Comparison of ENCODE assay signal across 25 mouse cellular contexts in the genomic region with DNA sequence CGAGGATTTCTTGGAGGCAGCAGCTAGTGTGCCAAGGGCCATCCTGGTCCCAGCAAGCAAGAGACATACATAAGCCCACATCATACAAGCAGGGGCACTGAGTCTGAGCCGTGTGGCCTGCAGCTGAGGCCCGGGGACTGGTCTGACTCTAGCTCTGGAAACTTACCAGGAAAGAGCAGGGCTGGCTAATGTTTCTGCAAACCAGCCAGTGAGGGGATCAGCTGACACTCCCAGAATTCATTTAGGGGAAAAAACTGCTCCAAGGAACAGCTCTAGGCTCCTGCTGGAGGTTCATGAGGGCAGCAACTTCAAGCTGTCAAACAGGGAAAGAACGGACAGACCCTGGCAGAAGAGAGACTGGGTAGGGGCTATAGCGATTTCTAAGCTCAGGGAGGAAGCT. TPM values are rescaled to one million over a fixed set of nuclear protein-coding genes. Genes with fewer than 3 reads are reported as not detected.
DNase-seq lines count a peak whose midpoint lies in the region; TF ChIP-seq lines count a peak whose summit lies in the region.
"Had no signal": no experiment of that assay in that cellular context is flagged by ENCODE, and none has a peak within 500 bp of the region (broad histone marks: within the 10 kb centered on the region; RNA-seq: fewer than 3 reads in every experiment).

No protein-coding gene starts in this region.

- TF ChIP-seq POLR2A in cerebellum, adult 2 months (IDR thresholded peaks at IDR 0.05; ENCODE audit: borderline replicate concordance, insufficient read depth, low read length) = no peak

- no peak for TF ChIP-seq CTCF in cerebellum, adult 2 months (IDR thresholded peaks at IDR 0.05; ENCODE audit: borderline replicate concordance, insufficient read depth, low read depth, low read length)

- no peak overlapping the region for H3K4me3 ChIP-seq in cerebellum, adult 2 months (replicated peaks; ENCODE audit: insufficient read depth, low read depth, low read length)
- no peak overlapping the region for H3K4me3 ChIP-seq in heart, embryonic 10.5 days
- H3K4me3 ChIP-seq: embryonic facial prominence, embryonic 12.5 days; erythroblast, embryonic 14.5 days; forebrain, embryonic 13.5 days; heart, embryonic 12.5 days; limb, embryonic 12.5 days; liver, embryonic 13.5 days; lung, embryonic 15.5 days; neural tube, embryonic 15.5 days; stomach, embryonic 15.5 days had no signal

- no peak overlapping the region for H3K27ac ChIP-seq in cerebellum, adult 2 months (ENCODE audit: insufficient read depth, low read length)
- no peak overlapping the region for H3K27ac ChIP-seq in heart, embryonic 10.5 days
- H3K27ac ChIP-seq: embryonic facial prominence, embryonic 12.5 days; forebrain, embryonic 13.5 days; limb, embryonic 12.5 days; liver, embryonic 13.5 days; lung, embryonic 15.5 days; neural tube, embryonic 15.5 days; stomach, embryonic 15.5 days had no signal

- H3K36me3 ChIP-seq in heart, embryonic 10.5 days = no peaks in the 10 kb centered on the region
- H3K36me3 ChIP-seq: embryonic facial prominence, embryonic 12.5 days; heart, embryonic 12.5 days; limb, embryonic 12.5 days; liver, embryonic 13.5 days; lung, embryonic 15.5 days; neural tube, embryonic 15.5 days; stomach, embryonic 15.5 days had no signal

- no peaks in the 10 kb centered on the region for H3K9me3 ChIP-seq in heart, embryonic 10.5 days
- H3K9me3 ChIP-seq: embryonic facial prominence, embryonic 12.5 days; forebrain, embryonic 13.5 days; heart, embryonic 12.5 days; limb, embryonic 12.5 days; liver, embryonic 13.5 days; lung, embryonic 15.5 days; neural tube, embryonic 15.5 days; stomach, embryonic 15.5 days had no signal

- DNase-seq in cerebellum, postnatal 10 days = peak; percentile 69 to 73
- DNase-seq in cerebellum, adult 2 months = no peak
- peak; percentile 10 for DNase-seq in heart, adult 8-10 months (ENCODE audit: low spot score)
- no peak for DNase-seq in heart, embryonic 10.5 days (ENCODE audit: low spot score)
- DNase-seq in left cerebral cortex, postnatal 4 days = peak; percentile 40
- no peak for DNase-seq in left cerebral cortex, postnatal 36 days (ENCODE audit: low spot score in 2 of 2)
- peak; percentile 20 for DNase-seq in gastrocnemius, postnatal 14 days
- DNase-seq in ovary, postnatal 14 days (ENCODE audit: low spot score) = no peak
- DNase-seq: adrenal gland, postnatal 36 days; cerebellum, adult 18-20 months; kidney, adult 8-10 months; kidney, postnatal 14 days; liver, embryonic 13.5 days; right cerebral cortex, postnatal 25 days; thymus, adult 2 months had no signal

- H3K4me1 ChIP-seq in cerebellum, adult 2 months (ENCODE audit: control insufficient read depth, insufficient read depth, low read length) = peaks cover 6% of the 10 kb centered on the region
- H3K4me1 ChIP-seq in heart, embryonic 10.5 days = peaks cover 28% of the 10 kb centered on the region
- H3K4me1 ChIP-seq: lung, embryonic 15.5 days had no signal

- 27% methylated on average over 5 of the region's 5 CpGs for WGBS in cerebellum, adult 2 months
- WGBS in heart, embryonic 10.5 days = 54% methylated on average over 5 of the region's 5 CpGs

- intact Hi-C loops in left cerebral cortex, postnatal 4 days (cut with DNase I) = no loop called here
- intact Hi-C loops in left cerebral cortex, postnatal 36 days (cut with DNase I) = no loop called here
- intact Hi-C loops in gastrocnemius, postnatal 14 days (cut with DNase I; ENCODE audit: low total_unique reads) = no loop called here

- H3K27me3 ChIP-seq in cerebellum, adult 2 months (ENCODE audit: control insufficient read depth, insufficient read depth, low read length) = no peaks in the 10 kb centered on the region
- H3K27me3 ChIP-seq in heart, embryonic 10.5 days (ENCODE audit: insufficient read depth, poor library complexity, severe bottlenecking) = peaks cover 4% of the 10 kb centered on the region; the same call in 1 of the 2 replicates
- H3K27me3 ChIP-seq: embryonic facial prominence, embryonic 12.5 days; lung, embryonic 15.5 days; neural tube, embryonic 15.5 days; stomach, embryonic 15.5 days had no signal

RNA-seq across cellular contexts. Expression of gene Tomm5, which starts 33.9 kb away (rescaled TPM):
- polyA plus RNA-seq in cerebellum, adult 2 months (2012; rRNA removed) = 140 and 155 TPM in 2 replicates
- total RNA-seq in heart, adult 8-10 months (2022) = 100 to 1,000 TPM; 234 to 269 (median 250) TPM
- polyA plus RNA-seq in heart, embryonic 10.5 days (2016; fragmentation: Nextera tagmentation; extraction: Ambion mirVana) = 248 and 292 TPM in 2 replicates
- total RNA-seq in left cerebral cortex, postnatal 4 days (2021) = 10 to 100 TPM; 54.3 to 60.2 TPM
- 10 to 100 TPM; 63.4 to 70.2 TPM for total RNA-seq in left cerebral cortex, postnatal 36 days (2021)
- 10 to 100 TPM; 68.0 to 69.5 TPM for total RNA-seq in gastrocnemius, postnatal 14 days (2021)

RNA-seq across cellular contexts. Expression of gene Frmpd1, which starts 42.8 kb away (rescaled TPM):
- 8.2 and 8.9 TPM in 2 replicates for polyA plus RNA-seq in cerebellum, adult 2 months (2012; rRNA removed)
- total RNA-seq in heart, adult 8-10 months (2022) = under 1 TPM; 0.27 to 0.72 (median 0.51) TPM
- 4.1 and 4.3 TPM in 2 replicates for polyA plus RNA-seq in heart, embryonic 10.5 days (2016; fragmentation: Nextera tagmentation; extraction: Ambion mirVana)
- total RNA-seq in left cerebral cortex, postnatal 4 days (2021) = 10 to 100 TPM; 16.5 to 18.5 TPM
- 10 to 100 TPM; 11.7 to 16.4 TPM for total RNA-seq in left cerebral cortex, postnatal 36 days (2021)
- total RNA-seq in gastrocnemius, postnatal 14 days (2021) = 1 to 10 TPM; 1.9 to 2.5 TPM
- polyA plus RNA-seq: CD4-positive, CD25-positive, alpha-beta regulatory T cell, adult 4 months; inflammation-experienced regulatory T-cells, adult 6 months had no signal

RNA-seq across cellular contexts. Expression of gene Fbxo10, which starts 57.4 kb away (rescaled TPM):
- polyA plus RNA-seq in cerebellum, adult 2 months (2012; rRNA removed) = 18.6 and 19.2 TPM in 2 replicates
- total RNA-seq in heart, adult 8-10 months (2022) = 10 to 100 TPM in 3 of 4 experiments, 1 to 10 TPM in 1; 8.2 to 11.5 (median 10.7) TPM
- 12.0 and 13.4 TPM in 2 replicates for polyA plus RNA-seq in heart, embryonic 10.5 days (2016; fragmentation: Nextera tagmentation; extraction: Ambion mirVana)
- 10 to 100 TPM; 29.6 to 30.8 TPM for total RNA-seq in left cerebral cortex, postnatal 4 days (2021)
- total RNA-seq in left cerebral cortex, postnatal 36 days (2021) = 10 to 100 TPM; 30.3 to 34.8 TPM
- total RNA-seq in gastrocnemius, postnatal 14 days (2021) = 1 to 10 TPM; 3.3 to 4.3 TPM

Comparison
In these comparisons a context has a peak if more than half of its experiments do, and no peak if none do; other contexts are left out.
1. DNase-seq: peak in cerebellum, postnatal 10 days (2 of 2), heart, adult 8-10 months (single experiment), left cerebral cortex, postnatal 4 days (single experiment) and gastrocnemius, postnatal 14 days (single experiment); none in cerebellum, adult 2 months (0 of 2), heart, embryonic 10.5 days (single experiment), left cerebral cortex, postnatal 36 days (0 of 2) and ovary, postnatal 14 days (single experiment).